Mouse (Mus musculus) v-Abl transformed pro-B cells (cell line): Measurements from ENCODE around the gene Chgb.

Source experiments
- in situ Hi-C, 2 experiments: fragments of 400-800 bp; cut with MboI; formaldehyde crosslinking; loops; one replicate each; pipeline ENCODE4 v1.15.1; 2025; ENCODE audit not compliant: unreplicated experiment in 2 of 2

Chgb gene

DNA sequence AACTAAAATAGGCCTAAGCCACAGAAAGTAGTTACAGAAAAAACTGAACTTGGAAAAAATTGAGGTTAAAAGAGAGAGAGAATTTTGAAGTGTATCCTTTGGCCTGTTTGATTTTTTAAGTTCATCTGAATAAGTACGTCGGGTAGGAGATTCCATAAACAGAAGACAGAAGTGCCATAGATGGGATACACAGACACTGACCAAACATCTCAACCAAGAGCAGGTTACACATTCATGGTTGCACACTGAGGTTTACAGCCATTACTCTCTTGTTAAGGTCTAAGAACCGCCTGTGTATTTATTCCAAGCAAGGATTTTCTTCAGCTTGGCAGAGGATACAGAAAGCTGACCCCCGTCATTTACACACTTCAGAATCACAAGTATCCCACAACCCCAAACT is at the start of gene Chgb:
Gene Chgb (plus strand): TSS at position 301 of the 400 bp plus-strand sequence.
- in situ Hi-C loops, result no loop called here

DNA sequence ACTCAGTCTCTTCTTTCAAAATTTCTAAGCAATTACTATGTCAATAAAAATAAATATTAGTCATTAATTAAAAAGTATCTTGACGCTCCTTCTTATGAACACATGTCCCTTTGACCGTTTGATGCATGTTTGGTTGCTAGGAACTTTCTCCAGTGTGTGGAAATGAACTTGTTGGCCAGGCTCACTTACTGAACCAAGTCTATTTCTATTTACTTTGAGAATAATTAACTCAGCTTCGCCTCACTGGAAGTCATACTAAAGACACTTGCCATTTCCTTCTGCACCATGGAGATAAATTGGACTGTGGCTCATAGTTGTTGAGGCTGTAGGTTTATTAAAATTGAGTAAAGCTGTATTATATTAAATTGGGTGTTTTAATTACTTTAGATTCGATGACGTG is 48.1 kb upstream of the Chgb start:
- in situ Hi-C loops, result no loop called here

DNA sequence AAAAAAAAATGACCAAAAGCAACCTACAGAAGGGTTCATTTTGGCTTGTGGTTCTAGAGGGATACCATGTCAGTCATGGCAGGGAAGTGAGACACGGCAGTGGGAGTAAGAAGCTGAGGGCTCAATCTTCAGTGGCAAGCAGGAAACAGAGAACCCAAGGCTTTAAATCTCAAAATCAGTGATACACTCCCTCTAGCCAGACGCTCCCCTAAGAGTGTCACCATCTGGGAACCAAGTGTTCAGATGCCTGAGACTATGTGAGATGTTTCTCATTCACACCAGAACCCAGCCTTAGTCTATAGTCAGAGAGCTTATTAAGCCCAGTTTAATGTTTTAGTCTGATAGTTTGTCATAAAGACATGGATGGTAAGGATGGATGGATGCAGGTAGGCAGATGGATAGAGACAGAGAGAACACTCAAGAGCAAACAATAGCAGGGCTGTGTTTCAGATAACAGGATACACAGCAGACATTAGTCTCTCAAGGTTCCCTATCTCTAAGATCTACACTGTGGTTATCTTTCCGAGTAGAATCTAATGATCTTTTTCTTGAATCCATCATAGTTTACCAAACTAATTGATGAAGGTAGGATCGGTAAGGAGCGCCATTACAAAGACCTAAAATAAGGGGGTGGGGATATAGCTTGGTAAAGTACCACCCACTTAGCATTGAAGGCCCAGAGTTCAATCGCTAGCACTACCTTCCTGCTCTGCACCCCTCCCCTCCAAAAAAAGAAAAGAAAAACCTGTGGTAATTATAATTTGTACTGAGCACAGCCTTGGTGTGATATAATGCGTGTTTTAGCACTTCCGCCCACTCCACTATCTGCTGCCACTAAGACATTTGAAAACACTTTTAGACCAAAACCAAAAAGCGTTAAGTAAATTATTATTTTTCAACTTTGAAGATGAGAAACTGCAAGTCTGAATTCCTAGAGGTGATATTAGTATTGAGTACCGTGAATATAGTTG is 47.2 kb upstream of the Chgb start:
- in situ Hi-C loops, result no loop called here

DNA sequence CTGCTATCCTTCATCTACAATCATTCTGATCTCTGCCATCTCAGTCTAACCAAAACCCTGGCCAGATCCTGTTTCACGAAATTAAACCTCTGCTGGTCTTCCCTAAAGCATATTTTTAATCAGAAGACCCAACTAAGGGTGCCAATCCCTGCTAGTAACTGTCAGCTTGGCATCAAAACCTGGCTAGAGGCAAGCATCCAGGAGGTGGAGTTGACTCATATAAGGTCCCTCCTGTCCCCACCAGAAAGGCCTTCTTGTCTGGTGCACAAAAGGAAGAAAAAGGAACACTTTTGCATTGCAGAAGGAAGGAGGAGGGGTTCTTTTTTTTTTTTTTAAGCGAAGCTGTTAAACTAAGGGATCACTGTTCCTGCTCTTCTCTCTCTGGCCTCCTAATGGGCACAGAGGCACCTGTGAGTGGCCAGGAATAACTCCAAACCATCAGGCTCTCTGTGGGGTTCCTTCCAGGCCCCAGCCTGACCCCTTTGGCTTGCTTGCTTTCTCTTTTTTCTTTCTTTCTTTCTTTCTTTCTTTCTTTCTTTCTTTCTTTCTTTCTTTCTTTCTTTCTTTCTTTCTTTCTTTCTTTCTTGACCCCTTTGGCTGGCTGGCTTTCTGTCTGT is 42.2 kb upstream of the Chgb start:
- in situ Hi-C loops, result no loop called here

DNA sequence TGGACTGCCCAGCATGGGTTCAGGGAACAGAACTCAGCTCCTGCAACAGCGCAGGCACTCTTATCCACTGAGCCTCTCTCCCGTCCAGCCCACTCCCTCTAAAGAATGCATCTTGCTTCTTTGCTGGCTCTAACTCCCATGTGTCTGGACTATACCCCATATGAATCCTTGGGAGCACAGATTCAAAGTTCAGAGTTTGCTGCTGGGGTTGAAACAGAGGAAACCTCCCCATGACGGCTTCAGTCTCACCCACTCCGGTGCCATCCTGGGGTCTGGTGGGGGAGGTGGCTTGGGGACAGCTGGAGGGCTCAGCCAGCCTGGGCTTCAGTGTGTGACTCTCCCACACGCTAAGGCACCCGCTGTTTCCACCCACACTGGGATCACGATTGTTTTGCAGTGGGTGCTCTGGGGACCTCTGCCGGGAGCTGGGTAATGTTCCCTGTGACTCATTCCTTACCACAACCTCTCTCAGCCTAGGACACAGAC is 39.2 kb upstream of the Chgb start:
- in situ Hi-C loops, result no loop called here

DNA sequence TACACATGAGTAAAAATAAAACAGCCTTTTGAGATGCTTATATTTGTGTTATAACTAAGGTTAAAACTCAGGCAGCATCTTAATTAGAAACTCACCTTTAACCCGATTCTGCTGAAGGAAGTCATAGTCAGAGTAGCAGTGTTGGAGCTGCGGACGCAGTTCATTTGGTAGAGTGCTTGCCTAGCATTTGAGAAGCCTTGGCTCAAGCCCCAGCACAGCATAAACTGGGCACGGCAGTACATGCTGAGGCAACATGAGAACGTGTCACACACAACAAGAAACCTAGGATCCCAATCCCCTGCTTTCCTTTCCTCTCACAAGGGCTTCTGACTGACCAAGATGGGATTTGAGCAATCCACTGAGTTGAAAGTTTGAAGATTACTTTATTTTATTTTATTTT is 36.2 kb upstream of the Chgb start:
- in situ Hi-C loops, result no loop called here

DNA sequence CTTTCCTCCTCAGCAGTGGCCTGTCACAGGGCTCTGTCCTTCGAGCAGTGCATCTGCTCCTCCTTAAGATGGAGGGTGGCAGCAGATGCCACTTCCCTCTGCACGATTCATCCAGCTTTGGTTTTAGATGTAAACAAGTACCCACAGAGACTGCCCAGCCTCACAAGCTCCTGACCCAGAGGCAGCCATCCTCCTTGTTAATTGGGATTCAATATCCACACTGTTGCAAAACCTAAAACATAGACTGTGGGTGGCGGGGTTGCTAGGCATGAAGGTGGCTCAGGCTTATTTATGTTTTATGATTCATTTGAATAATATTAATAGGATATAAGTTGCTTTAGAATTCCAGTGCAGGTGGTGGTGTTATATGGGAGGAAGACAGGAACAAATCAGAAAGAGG is 35.0 kb upstream of the Chgb start:
- in situ Hi-C loops, result no loop called here

DNA sequence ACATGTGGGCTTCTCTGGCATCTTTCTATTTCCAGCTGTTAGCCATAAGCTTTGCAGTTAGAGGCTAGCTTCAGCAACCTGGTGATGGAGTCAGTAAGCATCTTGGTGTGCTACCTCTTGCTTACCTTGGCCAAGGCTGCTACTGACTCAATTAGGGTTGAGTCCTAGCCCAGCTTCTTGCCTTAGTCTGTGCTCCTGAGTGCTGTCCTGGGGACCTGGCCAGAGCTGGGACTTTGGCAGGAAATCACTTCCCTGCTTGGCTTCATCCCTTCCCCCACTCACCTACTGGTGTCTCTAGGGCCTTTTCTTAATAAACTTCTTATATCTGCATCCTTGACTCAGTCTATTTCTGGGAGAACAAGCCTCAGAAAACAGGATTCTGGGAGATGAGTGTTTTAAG is 30.4 kb upstream of the Chgb start:
- in situ Hi-C loops, result loop anchor here in 1 of 2 experiments (25.0 kb wide), 1 partner anchor 1737 kb away; no protein-coding TSS in a partner anchor

DNA sequence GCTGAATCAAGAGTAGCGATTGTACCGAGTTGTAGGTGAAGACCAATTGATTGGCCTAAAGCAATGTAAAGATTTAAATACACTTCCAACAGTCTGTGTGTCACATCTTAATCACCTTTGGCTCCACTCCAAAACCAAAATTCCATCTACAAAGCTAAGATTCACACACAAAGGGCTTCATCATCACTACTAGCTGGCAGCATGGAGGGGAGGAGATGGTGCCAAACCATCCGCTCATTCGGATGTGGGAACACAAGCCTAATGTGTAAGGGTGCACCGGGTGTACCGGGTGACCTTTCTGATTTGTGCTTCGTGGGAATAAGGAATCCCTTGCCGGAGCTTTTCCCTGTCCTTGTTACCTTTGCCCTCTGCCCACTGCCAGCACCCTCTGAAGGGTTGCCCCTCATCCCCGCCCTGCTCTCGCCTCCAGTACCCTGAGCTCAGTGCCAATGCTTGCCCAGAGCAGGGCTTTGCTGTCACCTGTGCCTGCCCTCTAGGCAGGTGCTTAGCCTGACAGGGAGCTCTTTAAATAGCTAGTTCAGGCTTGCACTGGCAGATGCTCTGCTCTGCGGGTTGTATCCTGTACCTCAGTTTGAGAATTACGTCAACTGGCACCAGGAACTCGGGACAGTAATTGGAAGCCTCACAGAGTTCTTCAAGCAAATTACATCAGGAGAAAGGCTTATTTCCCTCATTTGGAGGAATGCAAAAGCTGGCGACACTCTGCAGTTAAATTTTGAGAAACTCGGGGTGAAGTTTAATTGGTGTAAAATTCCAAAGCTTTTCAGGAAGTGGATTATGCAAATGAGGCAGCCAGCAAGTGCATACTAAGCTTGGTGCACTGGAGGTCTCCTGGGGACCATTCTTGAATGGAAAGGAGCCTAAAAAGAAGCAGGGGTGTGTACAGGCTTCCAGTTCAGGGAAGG is 29.7 kb upstream of the Chgb start:
- in situ Hi-C loops, result loop anchor here in 1 of 2 experiments (25.0 kb wide), 1 partner anchor 1736 kb away; no protein-coding TSS in a partner anchor

DNA sequence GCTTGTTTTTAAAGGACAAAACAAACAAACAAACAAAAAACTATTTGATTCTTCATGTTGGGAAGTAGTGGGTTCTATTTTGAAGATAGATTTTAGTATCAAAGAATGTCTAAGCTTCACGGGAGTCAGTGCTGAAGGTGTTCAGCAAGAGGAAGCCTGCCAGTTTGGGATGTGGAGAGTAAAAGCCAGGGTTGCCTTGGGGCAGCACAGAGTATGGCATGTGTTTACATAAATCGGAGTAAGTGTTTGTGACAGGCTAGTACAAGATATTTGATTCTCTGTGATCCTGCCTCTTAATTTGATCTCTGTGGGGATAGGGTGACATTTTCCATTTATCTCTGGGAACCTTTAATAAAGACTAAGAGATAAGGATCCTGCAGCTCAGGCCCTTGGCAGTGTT is 28.7 kb upstream of the Chgb start:
- in situ Hi-C loops, result loop anchor here in 1 of 2 experiments (25.0 kb wide), 1 partner anchor 1735 kb away; no protein-coding TSS in a partner anchor

DNA sequence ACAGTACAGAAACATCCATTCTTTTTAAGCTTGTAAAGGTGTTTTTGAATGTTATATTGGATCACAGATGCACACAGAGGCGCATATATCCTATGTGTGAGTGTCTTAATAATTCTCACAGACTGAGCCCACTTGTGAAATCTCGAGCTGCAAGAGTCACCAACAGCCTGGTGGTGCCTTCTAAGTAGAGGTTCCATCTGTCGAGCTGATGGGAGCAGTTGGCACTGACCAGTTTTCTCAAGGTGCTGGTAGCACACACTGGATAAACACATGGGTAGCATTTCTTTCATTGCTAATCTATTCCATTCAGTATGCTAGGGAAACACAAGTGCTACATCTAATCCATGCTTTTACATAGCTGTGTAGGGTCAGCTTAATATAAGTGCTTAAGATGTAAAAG is 27.9 kb upstream of the Chgb start:
- in situ Hi-C loops, result loop anchor here in 1 of 2 experiments (25.0 kb wide), 1 partner anchor 1734 kb away; no protein-coding TSS in a partner anchor

DNA sequence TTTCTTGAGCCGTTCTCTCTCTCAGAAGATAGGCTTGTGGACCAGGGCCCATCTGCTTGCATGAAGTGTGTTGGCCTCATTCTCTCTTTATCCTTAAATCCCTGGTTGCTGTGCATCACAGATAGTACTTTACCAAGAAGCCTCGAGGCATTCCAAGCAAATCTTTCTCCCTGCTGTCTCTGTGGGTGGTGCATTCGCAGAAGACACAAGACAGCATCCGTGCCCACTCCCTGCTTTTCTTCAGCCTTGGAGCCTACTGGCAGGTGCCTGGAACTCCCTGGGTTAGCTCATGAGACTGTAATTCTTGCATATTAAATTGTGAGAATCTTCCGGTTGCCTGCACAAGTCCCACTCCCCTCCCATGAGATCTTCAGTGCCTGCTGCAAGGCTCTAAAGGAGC is 23.2 kb upstream of the Chgb start:
- in situ Hi-C loops, result loop anchor here in 1 of 2 experiments (25.0 kb wide), 1 partner anchor 1729 kb away; no protein-coding TSS in a partner anchor

DNA sequence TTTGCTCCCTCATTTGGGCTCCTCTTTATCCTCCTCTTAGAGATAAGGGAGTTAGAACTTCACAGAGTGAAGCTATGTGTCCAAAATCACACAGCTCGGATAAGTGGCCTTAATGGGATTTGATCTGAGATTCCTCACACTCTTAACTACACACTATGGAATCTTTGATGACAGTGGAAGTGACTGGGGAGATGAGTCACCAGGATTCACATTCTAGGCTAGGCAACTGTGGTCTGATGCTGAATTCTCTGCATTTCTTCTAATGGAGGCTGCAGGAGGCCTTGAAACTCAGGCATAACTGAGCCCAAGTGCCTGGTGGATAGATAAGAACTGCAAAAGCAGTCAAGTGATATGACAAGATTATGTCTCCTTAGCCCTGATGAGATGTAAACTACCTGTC is 10.3 kb upstream of the Chgb start:
- in situ Hi-C loops, result loop anchor here in 1 of 2 experiments (25.0 kb wide), 1 partner anchor 1716 kb away; no protein-coding TSS in a partner anchor

DNA sequence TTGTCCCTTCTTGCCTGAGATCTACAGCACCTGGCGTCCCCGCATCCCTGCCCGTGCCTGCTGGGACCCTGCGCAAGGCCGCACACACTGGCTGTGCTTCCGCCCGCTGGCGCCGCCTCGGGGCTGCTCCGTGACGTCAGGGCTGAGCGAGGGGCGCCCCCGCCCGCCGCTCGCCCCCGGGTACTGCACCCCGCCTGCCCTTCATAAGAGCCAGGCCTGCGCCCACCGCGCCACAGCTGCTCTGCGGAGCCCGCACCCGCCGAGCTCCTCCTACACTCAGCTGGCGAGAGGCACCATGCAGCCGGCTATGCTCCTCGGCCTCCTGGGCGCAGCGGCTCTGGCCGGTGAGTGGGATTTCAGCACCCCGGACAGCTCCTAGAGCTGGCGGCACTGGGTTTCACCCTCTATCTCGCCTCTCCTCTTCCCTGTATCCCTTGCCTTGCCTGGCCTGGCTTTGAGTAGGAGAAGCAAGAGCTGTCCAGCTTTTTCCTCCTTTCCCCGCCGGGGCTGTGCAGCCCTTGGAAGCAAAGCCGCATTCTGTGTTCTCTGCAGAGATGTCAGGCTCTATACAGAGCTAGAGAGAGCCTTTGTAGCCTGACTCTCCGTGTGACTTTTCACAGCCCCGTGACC is 476 bp downstream of the Chgb start:
- in situ Hi-C loops, result no loop called here

DNA sequence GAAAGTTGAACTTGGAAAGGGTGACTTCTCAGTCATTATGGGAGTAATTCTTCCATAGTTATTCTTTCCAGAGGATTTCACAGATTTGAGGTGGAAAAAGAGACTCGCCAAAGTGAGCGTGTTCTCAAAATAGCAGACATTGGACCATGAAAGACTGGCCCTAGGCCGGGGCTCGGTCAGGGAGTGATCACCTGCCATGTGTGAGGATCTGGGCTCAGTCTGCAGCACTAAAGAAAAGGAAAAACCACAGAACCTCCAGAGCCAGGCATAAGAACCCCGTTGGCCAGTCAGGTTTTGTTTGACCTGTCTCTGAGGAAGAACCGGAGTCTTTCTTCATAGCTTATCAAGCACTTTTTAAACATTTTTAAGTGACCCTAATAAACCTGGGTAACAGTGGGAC is 3.0 kb downstream of the Chgb start:
- in situ Hi-C loops, result no loop called here

DNA sequence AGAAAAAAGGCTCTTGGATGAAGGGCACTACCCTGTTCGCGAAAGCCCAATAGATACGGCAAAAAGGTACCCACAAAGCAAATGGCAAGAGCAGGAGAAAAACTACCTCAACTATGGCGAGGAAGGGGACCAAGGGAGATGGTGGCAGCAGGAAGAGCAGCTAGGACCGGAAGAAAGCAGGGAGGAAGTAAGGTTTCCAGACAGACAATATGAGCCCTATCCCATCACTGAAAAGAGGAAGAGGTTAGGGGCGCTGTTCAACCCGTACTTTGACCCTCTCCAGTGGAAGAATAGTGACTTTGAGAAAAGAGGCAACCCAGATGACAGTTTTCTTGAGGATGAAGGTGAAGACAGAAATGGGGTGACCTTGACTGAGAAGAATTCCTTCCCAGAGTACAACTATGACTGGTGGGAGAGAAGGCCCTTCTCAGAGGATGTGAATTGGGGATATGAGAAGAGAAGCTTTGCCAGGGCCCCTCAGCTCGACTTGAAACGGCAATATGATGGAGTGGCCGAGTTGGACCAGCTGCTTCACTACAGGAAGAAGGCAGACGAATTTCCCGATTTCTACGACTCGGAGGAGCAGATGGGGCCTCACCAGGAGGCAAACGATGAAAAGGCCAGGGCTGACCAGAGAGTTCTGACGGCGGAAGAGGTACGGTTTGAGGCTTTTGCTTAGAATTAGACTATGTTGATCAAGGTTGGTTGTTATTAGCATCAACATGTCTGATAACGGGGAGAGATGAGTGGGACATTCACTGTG is 12.5 kb downstream of the Chgb start:
- in situ Hi-C loops, result no loop called here

DNA sequence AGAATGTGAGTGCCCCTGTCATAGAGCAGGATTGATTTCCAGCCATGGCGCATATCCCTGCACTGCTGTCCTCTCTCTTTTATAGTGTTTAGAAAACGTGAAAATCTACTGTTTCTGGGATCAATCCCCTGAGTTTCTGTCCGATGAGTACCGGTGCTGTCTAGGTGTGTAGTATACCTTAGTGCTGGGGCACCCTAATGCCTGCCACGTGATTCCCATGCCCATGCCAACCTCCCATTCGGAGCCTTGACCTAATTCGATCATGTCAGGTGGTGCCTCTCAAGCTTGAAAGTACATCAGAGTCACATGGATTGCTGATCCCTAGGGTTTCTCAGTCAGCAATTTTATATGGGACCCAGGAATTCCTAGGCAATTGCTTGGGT is 13.1 kb downstream of the Chgb start:
- in situ Hi-C loops, result no loop called here

DNA sequence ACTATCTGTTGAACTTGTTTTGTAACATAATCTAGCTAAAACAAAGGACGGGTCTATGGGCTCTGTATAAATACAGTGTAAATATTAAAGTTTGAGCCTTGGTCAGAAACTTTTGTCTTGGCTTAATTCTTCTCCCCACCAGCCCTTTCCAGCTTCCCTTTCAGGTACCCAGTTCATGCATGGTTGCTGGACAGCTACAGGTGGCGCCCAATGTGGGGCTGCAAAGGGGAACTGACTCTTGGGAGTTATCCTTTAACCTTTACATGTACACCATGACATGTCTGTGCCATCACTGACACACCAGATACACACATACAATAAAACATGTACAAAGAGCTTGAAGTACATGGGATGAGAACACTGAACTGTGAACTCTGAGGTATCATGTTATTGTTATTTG is 21.9 kb downstream of the Chgb start:
- in situ Hi-C loops, result no loop called here
